Mouse (Mus musculus) erythroblast, embryonic 14.5 days (primary cell): ENCODE measurements around the gene Cebpg.

Experiments used
- GATA1 ChIP-seq: IDR thresholded peaks from 2 replicates; pipeline ENCODE4 v1.6.1; 2012; ENCODE audit warnings: low read length, inconsistent platforms, mixed read lengths
- TAL1 ChIP-seq: IDR thresholded peaks from 3 replicates; pipeline ENCODE4 v1.6.1; 2012; ENCODE audit warnings: low read length, inconsistent platforms, mixed read lengths

GRCm38 (mm10) chr7:35056436-35056864, at the start of gene Cebpg:
- no peak for TF ChIP-seq GATA1
- no peak for TF ChIP-seq TAL1
